Mouse (Mus musculus) erythroblast, embryonic 14.5 days (primary cell): ENCODE measurements around the gene Ints3.

Experiments used
- GATA1 ChIP-seq: IDR thresholded peaks from 2 replicates; pipeline ENCODE4 v1.6.1; 2012; ENCODE audit warnings: low read length, inconsistent platforms, mixed read lengths
- TAL1 ChIP-seq: IDR thresholded peaks from 3 replicates; pipeline ENCODE4 v1.6.1; 2012; ENCODE audit warnings: low read length, inconsistent platforms, mixed read lengths

- TF ChIP-seq GATA1 (no peak), TAL1 (no peak)
These were observed 32.4 kb upstream of the Ints3 start, which contains the start of gene Npr1 for GRCm38 (mm10) chr3:90465686-90466310.
